Mouse (Mus musculus): ENCODE results near the gene Dhx32.

DNA sequence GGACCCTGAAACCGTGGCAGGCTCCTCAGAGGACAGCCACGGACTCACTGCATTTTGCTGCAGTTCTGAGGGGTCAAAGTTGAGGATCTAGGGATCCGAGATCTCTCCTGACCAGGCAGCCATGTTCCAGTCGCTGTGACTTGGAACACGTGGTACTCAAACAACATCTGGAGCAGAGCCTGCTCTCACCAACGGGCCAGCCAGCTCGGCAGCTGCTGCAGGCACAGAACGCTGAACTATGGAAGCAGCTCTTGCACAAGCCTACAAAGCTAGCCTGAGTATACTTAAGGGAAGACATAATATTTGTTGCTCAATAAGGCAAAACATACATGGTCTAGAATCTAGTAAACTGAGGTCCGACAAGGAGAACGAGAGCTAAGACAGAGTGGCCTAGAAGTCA, 57.0 kb downstream of the Dhx32 start:
- TF ChIP-seq CTCF (conservative IDR thresholded peaks at IDR 0.05; ENCODE audit: low read length) (no peak), POU5F1 (IDR thresholded peaks at IDR 0.05; ENCODE audit: borderline replicate concordance, low read length) (no peak)
